Mouse (Mus musculus) 3T3-L1 (cell line): ENCODE data around the gene Wdr24.

Experiments used
- DNase-seq: peaks from one replicate; pipeline ENCODE4 v3.0.0-alpha.2; 2015; ENCODE audit warnings: low read depth, low spot score

The Wdr24 gene

DNA sequence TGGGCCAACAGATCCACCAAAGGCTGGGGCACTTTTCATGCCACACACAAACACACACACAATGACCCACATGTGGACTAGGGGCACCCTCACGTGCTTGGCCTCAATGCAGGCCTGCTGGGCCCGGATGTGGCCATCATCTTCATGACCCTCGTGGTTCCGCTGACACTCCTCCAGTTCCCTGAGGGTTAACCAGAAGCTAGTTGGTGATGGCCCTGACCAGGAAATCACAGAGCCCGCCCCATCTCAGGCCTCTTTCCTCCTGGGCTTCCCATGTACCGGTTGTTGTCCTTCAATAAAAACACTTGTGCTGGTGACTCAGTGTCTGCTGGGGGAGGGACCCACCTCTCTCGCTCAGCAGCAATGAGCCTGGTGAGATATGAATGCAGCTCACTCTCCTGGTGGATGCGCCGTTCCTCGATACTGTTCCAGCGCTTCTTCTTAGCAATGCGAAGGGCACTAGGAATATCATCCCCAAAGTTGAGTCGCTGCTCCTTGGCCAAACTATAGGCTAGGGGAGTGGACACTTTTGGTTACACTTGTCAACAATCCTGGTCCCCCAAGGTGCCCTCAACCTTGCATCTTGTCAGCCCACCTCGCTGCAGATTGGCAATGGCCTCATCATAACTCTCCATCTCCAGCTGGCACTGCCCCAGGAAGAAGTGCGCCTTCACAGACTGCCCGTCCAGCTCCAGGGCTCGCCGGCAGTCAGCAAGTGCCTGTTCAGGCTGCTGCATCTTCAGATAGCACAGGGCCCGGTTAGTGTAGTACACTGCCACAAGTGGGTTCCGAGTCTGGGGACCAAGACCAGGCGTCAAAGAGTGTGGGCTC, 8.2 kb downstream of the Wdr24 start:
- DNase-seq, result peak; percentile 69

- peak; percentile 100 for DNase-seq
These were observed 9.2 kb downstream of the Wdr24 start for GRCm38 (mm10) chr17:25832436-25833290.

DNA sequence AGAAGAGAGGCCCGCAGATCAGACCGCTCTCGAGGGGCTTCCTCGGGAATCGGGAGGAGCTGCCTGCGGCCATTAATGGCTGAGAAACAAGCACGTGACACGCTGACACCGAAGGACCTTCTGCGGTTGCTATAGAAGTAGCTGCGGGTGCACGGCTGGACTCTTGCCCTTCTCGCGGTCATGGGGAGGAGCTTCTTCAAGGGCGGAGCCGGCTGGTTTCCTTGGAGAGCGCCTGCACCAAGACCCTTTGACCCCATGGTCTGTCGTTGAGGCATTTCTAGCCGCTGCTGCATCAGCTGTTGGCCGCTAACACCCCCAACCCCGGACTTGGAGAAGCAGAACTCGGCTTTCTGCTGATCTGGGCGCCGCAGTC, 9.8 kb downstream of the Wdr24 start, which contains the start of gene Stub1:
Gene Stub1, minus strand, starts transcription at position 114 of the 373 bp plus-strand sequence.
- DNase-seq, result peak; percentile 97

GRCm38 (mm10) chr17:25833961-25834594, 10.7 kb downstream of the Wdr24 start:
- DNase-seq, result peak; percentile 37

GRCm38 (mm10) chr17:25834595-25835222, 11.3 kb downstream of the Wdr24 start:
- DNase-seq, result no peak

GRCm38 (mm10) chr17:25835301-25835700, 11.9 kb downstream of the Wdr24 start:
- DNase-seq, result no peak

- no peak for DNase-seq
These were observed 12.4 kb downstream of the Wdr24 start for GRCm38 (mm10) chr17:25835816-25836215.

- no peak for DNase-seq
These were observed 13.1 kb downstream of the Wdr24 start for GRCm38 (mm10) chr17:25836397-25837075.

DNA sequence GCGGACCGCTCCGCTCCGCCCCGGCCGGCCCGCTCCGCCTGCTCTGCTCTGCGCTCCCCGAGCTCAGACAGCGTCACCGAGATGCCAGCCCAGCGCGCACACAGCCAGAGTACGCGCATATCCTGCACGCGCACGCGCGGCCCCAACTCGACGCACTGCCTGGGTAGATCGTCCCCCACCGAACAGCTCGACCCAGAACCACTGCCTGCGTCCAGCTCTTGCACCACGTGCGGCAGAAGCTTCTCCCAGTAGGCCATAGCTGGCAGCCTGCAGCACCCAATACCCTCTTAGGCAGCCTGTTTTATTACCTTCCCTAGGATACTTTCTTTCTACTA, 13.6 kb downstream of the Wdr24 start, which contains the start of gene Rhbdl1:
Gene Rhbdl1, minus strand, starts transcription at position 220 of the 335 bp plus-strand sequence.
- DNase-seq, result no peak

DNA sequence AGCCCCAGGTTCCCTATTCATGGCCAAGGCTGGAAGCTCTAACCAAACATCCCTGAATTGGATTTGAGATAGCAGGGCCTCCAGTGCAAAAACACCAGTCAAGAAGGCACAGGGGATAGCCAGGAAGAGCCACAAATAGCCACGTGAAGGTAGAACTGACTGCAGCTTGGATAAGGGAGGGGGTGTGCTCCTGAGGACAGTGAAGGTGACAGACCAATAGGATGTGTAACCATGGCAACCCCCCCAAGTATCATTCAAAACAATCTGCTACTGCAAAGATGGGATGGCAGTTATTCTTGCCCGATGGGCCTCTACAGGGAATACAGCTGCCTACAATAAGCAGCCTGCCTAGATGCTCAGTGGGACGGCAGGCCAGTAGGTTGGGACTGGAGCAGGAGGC, 14.1 kb downstream of the Wdr24 start:
- no peak for DNase-seq

DNA sequence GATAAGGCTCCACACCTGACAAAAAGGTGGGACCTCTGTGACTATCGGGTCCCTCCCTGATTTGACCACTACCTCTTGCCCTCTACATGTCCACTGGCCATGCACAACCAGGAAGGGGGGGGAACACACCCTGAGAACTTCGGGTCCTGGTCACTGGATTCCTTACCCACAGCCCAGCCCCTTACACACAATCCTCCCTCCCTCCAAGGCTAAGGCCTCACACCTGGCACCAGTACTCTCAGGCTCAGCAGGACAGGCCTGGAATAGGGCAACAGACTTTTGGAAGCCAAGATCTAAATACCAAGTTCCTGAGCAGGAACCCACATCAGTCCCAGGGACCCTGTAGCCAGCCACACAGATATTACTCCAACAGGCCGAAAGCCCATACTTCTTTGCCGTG, 15.5 kb downstream of the Wdr24 start:
- DNase-seq, result no peak

- no peak for DNase-seq
These were observed 16.2 kb downstream of the Wdr24 start for GRCm38 (mm10) chr17:25839455-25840235.

GRCm38 (mm10) chr17:25840519-25840918, 17.1 kb downstream of the Wdr24 start:
- DNase-seq, result no peak

DNA sequence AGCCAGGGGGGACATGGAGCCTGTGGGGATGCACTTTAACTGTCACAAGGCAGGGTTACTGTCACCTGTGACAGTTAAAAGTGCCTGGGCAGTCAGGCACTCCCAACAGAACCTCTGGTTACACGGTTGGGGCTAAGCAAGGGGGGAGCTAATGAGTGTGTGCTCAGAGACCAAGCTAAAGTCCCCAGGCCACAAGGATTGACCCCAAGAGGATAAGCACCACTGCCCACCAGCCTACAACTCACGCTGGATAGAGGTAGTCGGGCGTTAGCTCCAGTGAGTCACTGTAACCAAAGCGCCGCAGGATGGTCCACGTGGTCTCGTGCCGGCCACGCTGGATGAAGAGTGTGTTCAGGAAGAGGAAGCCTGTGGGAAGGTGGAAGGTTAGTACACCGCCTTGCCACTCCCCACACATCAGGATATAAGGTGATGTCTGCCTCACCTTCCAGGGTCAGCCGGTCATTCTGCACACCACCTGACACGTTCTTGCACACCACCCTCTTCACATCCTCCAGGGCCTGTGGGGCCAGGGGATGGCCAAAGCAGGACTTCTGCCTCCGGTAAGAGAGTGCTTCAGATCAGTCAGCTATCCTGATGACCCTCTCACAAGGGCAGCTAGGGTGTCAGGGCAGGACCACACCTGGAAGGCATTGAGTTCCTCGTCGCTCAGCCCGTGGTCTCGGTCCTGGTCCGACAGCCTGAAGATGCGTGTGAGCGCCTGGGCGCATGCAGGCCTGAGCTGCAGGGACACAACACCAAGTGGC, 17.9 kb downstream of the Wdr24 start, which contains the start of gene Gm20683:
Gene Gm20683, minus strand, starts transcription at position 647 of the 764 bp plus-strand sequence.
- no peak for DNase-seq

- no peak for DNase-seq
These were observed 19.1 kb downstream of the Wdr24 start for GRCm38 (mm10) chr17:25842509-25842908.

DNA sequence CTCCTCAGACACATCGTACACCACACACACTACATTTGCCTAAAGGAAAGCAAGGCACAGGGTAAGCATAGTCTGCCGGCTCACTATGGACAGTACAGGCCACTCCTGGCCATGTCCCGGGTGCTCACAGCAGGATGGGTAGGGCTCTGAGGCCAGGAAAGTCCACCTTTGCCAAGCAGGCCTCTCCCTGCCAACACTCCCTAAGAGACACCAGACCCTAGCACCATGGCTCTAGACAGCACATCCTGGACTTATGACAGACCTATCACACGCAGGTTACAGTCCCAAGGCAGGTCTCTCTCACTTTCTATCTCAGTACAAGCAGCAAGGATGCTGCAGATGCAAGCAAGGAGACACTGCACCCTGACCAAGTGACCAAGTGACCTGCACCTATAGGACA, 19.7 kb downstream of the Wdr24 start:
- DNase-seq, result no peak

DNA sequence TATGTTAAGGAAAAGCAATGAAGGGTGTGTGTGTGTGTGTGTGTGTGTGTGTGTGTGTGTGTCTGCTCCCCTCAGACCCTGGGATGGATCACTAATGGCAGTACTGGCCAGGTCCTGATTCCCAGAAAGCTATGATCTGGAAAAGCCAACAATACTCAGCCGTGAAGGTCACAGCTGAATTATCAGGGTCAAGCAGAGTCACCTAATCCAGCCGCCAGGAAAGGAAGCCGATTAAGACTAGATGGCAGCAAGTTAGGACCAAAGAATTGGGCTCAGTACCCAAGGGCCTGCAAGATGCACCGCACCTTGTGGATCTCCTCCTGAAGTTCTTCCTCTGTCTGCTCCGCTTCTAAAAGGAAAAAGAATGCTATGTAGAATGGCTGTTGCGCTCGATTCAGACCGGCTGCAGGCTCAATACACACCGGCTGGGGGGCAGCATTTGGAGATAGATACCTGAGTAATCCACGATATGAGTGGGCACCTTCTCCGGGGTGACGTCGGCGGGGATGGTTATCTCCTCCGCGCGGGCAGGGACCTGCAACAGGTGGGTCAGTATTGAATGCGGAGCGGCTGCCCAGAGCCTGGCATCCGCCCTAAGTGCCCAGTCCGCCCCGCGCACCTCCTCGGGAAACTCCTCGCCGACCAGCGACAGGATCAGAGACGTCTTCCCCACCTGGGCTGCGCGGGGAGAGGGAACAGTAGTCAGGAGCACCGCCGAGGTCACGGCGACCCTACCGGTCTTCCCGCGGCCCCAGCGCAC, 20.4 kb downstream of the Wdr24 start:
- no peak for DNase-seq

GRCm38 (mm10) chr17:25844396-25844901, 21.0 kb downstream of the Wdr24 start, which contains the start of gene Rhot2:
TSS of gene Rhot2 (minus strand) at chr17:25844851.
- DNase-seq, result peak; percentile 98
